ENCODE assay signal across 30 mouse cellular contexts in genomic region chr15:59169237-59169797, GRCm38 (mm10).
A peak's percentile ranks its signal among the peaks of the same experiment; 100 is the strongest.
DNase-seq lines count a peak whose midpoint lies in the region; ATAC-seq and TF ChIP-seq lines count a peak whose summit lies in the region.
"Had no signal": no experiment of that assay in that cellular context is flagged by ENCODE, and none has a peak within 500 bp of the region (broad histone marks: within the 10 kb centered on the region; RNA-seq: fewer than 3 reads in every experiment).

No protein-coding gene starts in this region.

- no peak for TF ChIP-seq CTCF in lung, postnatal 0 days (IDR thresholded peaks at IDR 0.05)
- TF ChIP-seq CTCF in lung, adult 2 months (IDR thresholded peaks at IDR 0.05; ENCODE audit: insufficient read depth, low read length) = no peak

- no peak for ATAC-seq in kidney, embryonic 15.5 days (replicated peaks; ENCODE audit: low FRiP score)
- peak; percentile 29 for ATAC-seq in lung, postnatal 0 days
- ATAC-seq: activated CD4-positive, CD25-positive, alpha-beta regulatory T cell, adult 4 months; forebrain, postnatal 0 days; hindbrain, embryonic 16.5 days had no signal

- H3K9me3 ChIP-seq in kidney, embryonic 15.5 days (replicated peaks) = peaks cover 5% of the 10 kb centered on the region
- no peaks in the 10 kb centered on the region for H3K9me3 ChIP-seq in lung, postnatal 0 days (ENCODE audit: low read length)
- H3K9me3 ChIP-seq: embryonic facial prominence, embryonic 12.5 days; neural tube, embryonic 15.5 days; stomach, embryonic 15.5 days had no signal

- TF ChIP-seq EP300 in lung, postnatal 0 days (IDR thresholded peaks at IDR 0.05) = no peak

- WGBS in kidney, embryonic 15.5 days = 92% methylated on average over 12 of the region's 12 CpGs
- WGBS in lung, postnatal 0 days = 80% methylated on average over 12 of the region's 12 CpGs
- 75% methylated on average over 12 of the region's 12 CpGs for WGBS in lung, adult 2 months

- no peak for DNase-seq in kidney, adult 9 months
- DNase-seq in lung, postnatal 0 days (ENCODE audit: low spot score) = peak; percentile 59
- no peak for DNase-seq in lung, adult 2 months
- peak; percentile 12 for DNase-seq in urinary bladder, postnatal 25 days (ENCODE audit: low spot score)
- no peak for DNase-seq in urinary bladder, postnatal 4 days (ENCODE audit: low spot score in 2 of 2)
- DNase-seq in splenic B cell, adult 2 months (ENCODE audit: low read depth, low spot score) = peak; percentile 16
- no peak for DNase-seq in cerebellum, postnatal 4 days (ENCODE audit: low spot score in 2 of 2)
- DNase-seq: cerebellum, adult 11 months; cerebellum, adult 9-10 months; cerebellum, postnatal 36 days; embryo, embryonic 11 days; forebrain, postnatal 0 days; gastrocnemius, postnatal 14 days; kidney, adult 18-20 months; kidney, postnatal 36 days; liver; lung, embryonic 14.5 days; lung, postnatal 4 days; midbrain, embryonic 14.5 days; retina, postnatal 1 day; right cerebral cortex, postnatal 14 days had no signal

- peaks cover 5% of the 10 kb centered on the region for H3K4me1 ChIP-seq in kidney, embryonic 15.5 days
- peaks cover under 1% of the 10 kb centered on the region; the same call in 1 of the 2 replicates for H3K4me1 ChIP-seq in lung, postnatal 0 days (ENCODE audit: insufficient read depth, low read depth, low read length)
- peaks cover 4% of the 10 kb centered on the region for H3K4me1 ChIP-seq in lung, adult 2 months (ENCODE audit: control insufficient read depth, insufficient read depth, low read length)
- H3K4me1 ChIP-seq: embryonic facial prominence, embryonic 12.5 days; stomach, embryonic 15.5 days had no signal

- H3K27me3 ChIP-seq in kidney, embryonic 15.5 days = no peaks in the 10 kb centered on the region
- H3K27me3 ChIP-seq in lung, postnatal 0 days (replicated peaks; ENCODE audit: insufficient read depth, low read length) = no peaks in the 10 kb centered on the region
- H3K27me3 ChIP-seq in splenic B cell, adult 2 months (ENCODE audit: control insufficient read depth, insufficient read depth, low read length, poor library complexity, severe bottlenecking) = no peaks in the 10 kb centered on the region
- H3K27me3 ChIP-seq: embryonic facial prominence, embryonic 12.5 days; neural tube, embryonic 15.5 days; stomach, embryonic 15.5 days had no signal

- no peaks in the 10 kb centered on the region for H3K36me3 ChIP-seq in kidney, embryonic 15.5 days
- no peaks in the 10 kb centered on the region for H3K36me3 ChIP-seq in lung, postnatal 0 days (ENCODE audit: insufficient read depth, low read length)
- no peaks in the 10 kb centered on the region for H3K36me3 ChIP-seq in splenic B cell, adult 2 months (ENCODE audit: control insufficient read depth, insufficient read depth, low read length, poor library complexity, severe bottlenecking)
- H3K36me3 ChIP-seq: embryonic facial prominence, embryonic 12.5 days; neural tube, embryonic 15.5 days; stomach, embryonic 15.5 days had no signal

- no peak overlapping the region for H3K9ac ChIP-seq in kidney, embryonic 15.5 days
- no peak overlapping the region for H3K9ac ChIP-seq in lung, postnatal 0 days (replicated peaks; ENCODE audit: low read depth)
- H3K9ac ChIP-seq: embryonic facial prominence, embryonic 12.5 days; forebrain, postnatal 0 days; liver, embryonic 14.5 days; lung, embryonic 14.5 days; neural tube, embryonic 15.5 days; stomach, embryonic 15.5 days had no signal

- H3K4me3 ChIP-seq in kidney, embryonic 15.5 days (replicated peaks) = no peak overlapping the region
- H3K4me3 ChIP-seq in lung, postnatal 0 days (ENCODE audit: low read depth, low read length) = no peak overlapping the region
- no peak overlapping the region for H3K4me3 ChIP-seq in lung, adult 2 months (replicated peaks; ENCODE audit: extremely low read depth, low read depth, low read length)
- H3K4me3 ChIP-seq: embryonic facial prominence, embryonic 12.5 days; layer of hippocampus, adult 2 months; neural tube, embryonic 15.5 days; stomach, embryonic 15.5 days had no signal

- peak overlapping the region; percentile 61; the same call in 1 of the 2 replicates for H3K27ac ChIP-seq in kidney, embryonic 15.5 days
- peak overlapping the region; percentile 38 for H3K27ac ChIP-seq in lung, postnatal 0 days (ENCODE audit: low read length)
- H3K27ac ChIP-seq: embryonic facial prominence, embryonic 12.5 days; layer of hippocampus, adult 2 months; liver, embryonic 14.5 days; neural tube, embryonic 15.5 days; stomach, embryonic 15.5 days had no signal

- TF ChIP-seq POLR2A in lung, adult 2 months (IDR thresholded peaks at IDR 0.05; ENCODE audit: borderline replicate concordance, extremely low read depth, low read depth, low read length) = no peak

- H3K4me2 ChIP-seq in kidney, embryonic 15.5 days = no peak overlapping the region
- no peak overlapping the region for H3K4me2 ChIP-seq in lung, postnatal 0 days (replicated peaks; ENCODE audit: low read depth, low read length)
- H3K4me2 ChIP-seq: embryonic facial prominence, embryonic 12.5 days; heart, embryonic 11.5 days; lung, embryonic 14.5 days; neural tube, embryonic 15.5 days; stomach, embryonic 15.5 days had no signal

Comparison
In these comparisons a context has a peak if more than half of its experiments do, and no peak if none do; other contexts are left out.
1. DNase-seq: peak in lung, postnatal 0 days (single experiment), urinary bladder, postnatal 25 days (single experiment) and splenic B cell, adult 2 months (single experiment); none in kidney, adult 9 months (single experiment), lung, adult 2 months (single experiment), urinary bladder, postnatal 4 days (0 of 2) and cerebellum, postnatal 4 days (0 of 2).